12 mouse cellular contexts compared by ENCODE assay signal in genomic region chr1:189757054-189757408, GRCm38 (mm10). TPM values are rescaled to one million over a fixed set of nuclear protein-coding genes. Genes with fewer than 3 reads are reported as not detected.
DNase-seq lines count a peak whose midpoint lies in the region; ATAC-seq and TF ChIP-seq lines count a peak whose summit lies in the region.
"Had no signal": no experiment of that assay in that cellular context is flagged by ENCODE, and none has a peak within 500 bp of the region (broad histone marks: within the 10 kb centered on the region; RNA-seq: fewer than 3 reads in every experiment).

No protein-coding gene starts in this region.

- peaks cover 5% of the 10 kb centered on the region; the same call in 1 of the 2 replicates for H3K36me3 ChIP-seq in heart, embryonic 12.5 days
- H3K36me3 ChIP-seq in lung, postnatal 0 days (ENCODE audit: insufficient read depth, low read length), result no peaks in the 10 kb centered on the region
- no peaks in the 10 kb centered on the region for H3K36me3 ChIP-seq in neural tube, embryonic 12.5 days
- H3K36me3 ChIP-seq: hindbrain, embryonic 15.5 days had no signal

- no peak overlapping the region for H3K4me3 ChIP-seq in heart, embryonic 12.5 days
- no peak overlapping the region for H3K4me3 ChIP-seq in lung, postnatal 0 days (ENCODE audit: low read depth, low read length)
- H3K4me3 ChIP-seq in neural tube, embryonic 12.5 days, result no peak overlapping the region
- H3K4me3 ChIP-seq: hindbrain, embryonic 15.5 days; left cerebral cortex, adult 2 months had no signal

- intact Hi-C loops in heart, postnatal 10 days (cut with DNase I), result no loop called here

- H3K4me2 ChIP-seq in heart, embryonic 12.5 days, result no peak overlapping the region
- no peak overlapping the region for H3K4me2 ChIP-seq in lung, postnatal 0 days (replicated peaks; ENCODE audit: low read depth, low read length)
- no peak overlapping the region for H3K4me2 ChIP-seq in neural tube, embryonic 12.5 days (replicated peaks)
- H3K4me2 ChIP-seq: hindbrain, embryonic 15.5 days had no signal

- TF ChIP-seq CTCF in lung, postnatal 0 days (IDR thresholded peaks at IDR 0.05), result no peak

- H3K27ac ChIP-seq in heart, embryonic 12.5 days (ENCODE audit: poor library complexity, severe bottlenecking), result no peak overlapping the region
- no peak overlapping the region for H3K27ac ChIP-seq in lung, postnatal 0 days (ENCODE audit: low read length)
- H3K27ac ChIP-seq in neural tube, embryonic 12.5 days, result no peak overlapping the region
- H3K27ac ChIP-seq: left cerebral cortex, adult 2 months had no signal

- no peak for DNase-seq in heart, postnatal 10 days
- no peak for DNase-seq in lung, postnatal 0 days (ENCODE audit: low spot score)
- DNase-seq in lung, postnatal 10 days, result no peak
- DNase-seq in adrenal gland, adult 8-10 months, result no peak
- DNase-seq in right cerebral cortex, adult 18-20 months, result no peak

- ATAC-seq in heart, embryonic 12.5 days (ENCODE audit: insufficient number of reproducible peaks, low FRiP score), result peak; percentile 72
- 0 out of 2 replicates have a peak, but pooled peaks have one; percentile 5 for ATAC-seq in lung, postnatal 0 days
- ATAC-seq in hematopoietic stem cell, adult 5-6 weeks (replicated peaks in 1 of 2; ENCODE audit: insufficient read depth in 1 of 2, low FRiP score in 2 of 2, low TSS enrichment in 1 of 2, low read depth in 1 of 2, poor library complexity in 2 of 2, severe bottlenecking in 2 of 2), result peak; percentile 13 to 34; a peak in 2 of 4 replicates
- 0 out of 2 replicates have a peak, but pooled peaks have one; percentile 31 for ATAC-seq in neural tube, embryonic 12.5 days (ENCODE audit: low FRiP score, low read depth)
- ATAC-seq: forebrain, postnatal 0 days had no signal

- H3K27me3 ChIP-seq in heart, embryonic 12.5 days (replicated peaks), result no peaks in the 10 kb centered on the region
- H3K27me3 ChIP-seq in lung, postnatal 0 days (replicated peaks; ENCODE audit: insufficient read depth, low read length), result no peaks in the 10 kb centered on the region
- no peaks in the 10 kb centered on the region for H3K27me3 ChIP-seq in neural tube, embryonic 12.5 days (replicated peaks)
- H3K27me3 ChIP-seq: hindbrain, embryonic 15.5 days; Patski had no signal

- 56% methylated on average over 7 of the region's 7 CpGs for WGBS in heart, embryonic 12.5 days
- 59% methylated on average over 7 of the region's 7 CpGs for WGBS in lung, postnatal 0 days
- 30% methylated on average over 7 of the region's 7 CpGs for WGBS in neural tube, embryonic 12.5 days

- no peak for TF ChIP-seq EP300 in lung, postnatal 0 days (IDR thresholded peaks at IDR 0.05)

- H3K9me3 ChIP-seq in heart, embryonic 12.5 days (replicated peaks), result no peaks in the 10 kb centered on the region
- no peaks in the 10 kb centered on the region for H3K9me3 ChIP-seq in lung, postnatal 0 days (ENCODE audit: low read length)
- H3K9me3 ChIP-seq in neural tube, embryonic 12.5 days, result no peaks in the 10 kb centered on the region
- H3K9me3 ChIP-seq: hindbrain, embryonic 15.5 days had no signal

- peaks cover 63% of the 10 kb centered on the region for H3K4me1 ChIP-seq in heart, embryonic 12.5 days (replicated peaks)
- H3K4me1 ChIP-seq in lung, postnatal 0 days (ENCODE audit: insufficient read depth, low read depth, low read length), result peaks cover 8% of the 10 kb centered on the region; the same call in 1 of the 2 replicates
- H3K4me1 ChIP-seq in neural tube, embryonic 12.5 days, result peaks cover 16% of the 10 kb centered on the region; the same call in 1 of the 2 replicates

- no peak overlapping the region for H3K9ac ChIP-seq in heart, embryonic 12.5 days
- H3K9ac ChIP-seq in lung, postnatal 0 days (replicated peaks; ENCODE audit: low read depth), result no peak overlapping the region
- no peak overlapping the region for H3K9ac ChIP-seq in neural tube, embryonic 12.5 days
- H3K9ac ChIP-seq: forebrain, postnatal 0 days; hindbrain, embryonic 15.5 days had no signal

RNA-seq across cellular contexts. Expression of gene Ptpn14, which starts 29.0 kb away (rescaled TPM):
- 11.6 and 14.0 TPM in 2 replicates for polyA plus RNA-seq in heart, embryonic 12.5 days (2016; fragmentation: Nextera tagmentation; extraction: Ambion mirVana)
- total RNA-seq in heart, postnatal 10 days (2021), result 10 to 100 TPM; 34.4 to 35.2 TPM
- 4.9 and 5.2 TPM in 2 replicates for polyA plus RNA-seq in lung, postnatal 0 days (2015; fragmentation: Nextera tagmentation; extraction: Ambion mirVana)
- total RNA-seq in hematopoietic stem cell, adult 5-6 weeks (2017), result 1.4 and 1.7 TPM in 2 replicates
- polyA plus RNA-seq in neural tube, embryonic 12.5 days (2016; fragmentation: Nextera tagmentation; extraction: Ambion mirVana), result 4.5 and 4.9 TPM in 2 replicates
- 10 to 100 TPM; 10.8 to 21.8 (median 17.9) TPM for total RNA-seq in adrenal gland, adult 8-10 months (2022)

Comparison
In these comparisons a context has a peak if more than half of its experiments do, and no peak if none do; other contexts are left out.
1. ATAC-seq: peak in every context shown above with its lines; median percentile 72 in heart, embryonic 12.5 days; 31 in neural tube, embryonic 12.5 days; 24 in hematopoietic stem cell, adult 5-6 weeks; 5 in lung, postnatal 0 days.